Mouse (Mus musculus): ENCODE data around the gene Sugp2. TPM values are rescaled to one million over a fixed set of nuclear protein-coding genes. Genes with fewer than 3 reads are reported as not detected.

Sugp2 gene
- polyA plus RNA-seq, 1 experiment from 2014 or later: 10.9 TPM

DNA sequence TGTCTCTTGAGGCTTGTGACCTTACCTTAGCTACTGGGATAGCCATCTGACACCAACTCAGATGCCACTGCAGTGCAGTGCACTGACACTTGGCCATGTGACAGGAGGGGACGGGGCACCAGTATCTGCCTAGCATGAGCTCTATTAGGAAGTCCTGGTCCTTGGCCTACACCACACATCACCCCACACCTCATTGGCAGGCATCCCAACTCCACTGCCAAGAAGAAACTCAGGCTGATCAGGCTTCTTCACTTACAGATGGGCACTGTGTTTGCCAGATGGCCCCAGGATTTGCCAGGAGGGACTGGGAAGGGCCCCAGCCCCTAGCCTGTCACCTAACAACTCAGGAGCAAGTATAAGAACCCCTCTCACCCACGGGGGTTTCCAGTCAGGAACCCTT, 79.4 kb downstream of the Sugp2 start:
- no peak for ATAC-seq (ENCODE audit: insufficient read depth)
- Histone ChIP-seq H3K27ac (replicated peaks) (no peak overlapping the region), H3K9me3 (replicated peaks) (no peaks in the 10 kb centered on the region), H3K27me3 (peaks cover 39% of the 10 kb centered on the region), H3K4me1 (replicated peaks) (peaks cover 10% of the 10 kb centered on the region), H3K4me3 (replicated peaks) (no peak overlapping the region), H3K9ac (no peak overlapping the region), H3K4me2 (no peak overlapping the region), H3K36me3 (replicated peaks) (peaks cover 47% of the 10 kb centered on the region)
- 88% methylated on average over 2 of the region's 2 CpGs for WGBS (ENCODE audit: insufficient replicate concordance)

DNA sequence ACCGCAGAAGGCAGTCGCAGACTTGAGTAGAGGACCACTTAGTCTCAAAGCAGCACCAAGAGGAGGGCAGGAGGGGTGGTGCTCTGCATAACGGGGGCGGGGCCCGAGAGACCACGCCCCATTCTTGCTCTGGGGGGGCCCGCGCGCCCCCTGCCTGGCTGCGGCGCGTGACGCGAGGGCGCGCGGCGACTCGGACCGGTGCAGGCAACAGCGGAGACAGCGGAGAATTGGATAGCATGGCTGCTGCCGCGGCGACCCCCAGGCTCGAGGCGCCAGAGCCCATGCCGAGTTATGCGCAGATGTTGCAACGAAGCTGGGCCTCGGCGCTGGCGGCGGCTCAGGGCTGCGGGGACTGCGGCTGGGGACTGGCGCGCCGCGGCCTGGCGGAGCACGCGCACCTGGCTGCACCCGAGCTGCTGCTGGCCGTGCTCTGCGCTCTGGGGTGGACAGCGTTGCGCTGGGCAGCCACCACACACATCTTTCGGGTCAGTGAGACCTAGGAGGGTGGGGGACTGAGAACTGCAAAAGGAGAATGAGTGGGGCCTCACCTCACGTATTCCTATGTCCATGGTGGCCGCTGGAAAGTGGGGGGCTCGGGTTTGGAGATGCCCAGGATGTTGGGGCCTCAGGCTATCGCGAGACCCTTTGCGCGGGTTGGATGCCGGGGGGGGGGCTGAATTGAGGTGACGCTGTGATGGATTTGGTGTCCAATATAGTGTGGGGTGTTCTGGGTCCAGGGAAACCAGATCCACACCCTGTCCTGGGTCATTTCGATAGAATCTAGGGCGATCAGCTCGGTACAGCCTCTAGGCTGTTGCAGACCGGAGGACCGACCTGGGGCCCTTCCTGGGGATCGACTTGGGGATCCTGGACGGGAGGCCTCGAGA, 81.8 kb downstream of the Sugp2 start, which contains the start of gene Cers1:
Gene Cers1 (plus strand): TSS at position 152 of the 887 bp plus-strand sequence.
- 2% methylated on average over 65 of the region's 66 CpGs for WGBS (ENCODE audit: insufficient replicate concordance)
- no peak within 1 kb of the TSS for H3K9ac ChIP-seq
- peak within 1 kb of the TSS; percentile 52 for H3K4me3 ChIP-seq (replicated peaks)
- H3K4me2 ChIP-seq: peak within 1 kb of the TSS; percentile 73
- H3K36me3 ChIP-seq (replicated peaks): peaks cover 25% of the 10 kb centered on the region
- ATAC-seq (ENCODE audit: insufficient read depth): 0 out of 2 replicates have a peak, but pooled peaks have one; percentile 9
- H3K9me3 ChIP-seq (replicated peaks): no peaks in the 10 kb centered on the region
- no peak within 1 kb of the TSS for H3K27ac ChIP-seq (replicated peaks)
- peaks cover 10% of the 10 kb centered on the region for H3K4me1 ChIP-seq (replicated peaks)
- peaks cover 50% of the 10 kb centered on the region for H3K27me3 ChIP-seq

DNA sequence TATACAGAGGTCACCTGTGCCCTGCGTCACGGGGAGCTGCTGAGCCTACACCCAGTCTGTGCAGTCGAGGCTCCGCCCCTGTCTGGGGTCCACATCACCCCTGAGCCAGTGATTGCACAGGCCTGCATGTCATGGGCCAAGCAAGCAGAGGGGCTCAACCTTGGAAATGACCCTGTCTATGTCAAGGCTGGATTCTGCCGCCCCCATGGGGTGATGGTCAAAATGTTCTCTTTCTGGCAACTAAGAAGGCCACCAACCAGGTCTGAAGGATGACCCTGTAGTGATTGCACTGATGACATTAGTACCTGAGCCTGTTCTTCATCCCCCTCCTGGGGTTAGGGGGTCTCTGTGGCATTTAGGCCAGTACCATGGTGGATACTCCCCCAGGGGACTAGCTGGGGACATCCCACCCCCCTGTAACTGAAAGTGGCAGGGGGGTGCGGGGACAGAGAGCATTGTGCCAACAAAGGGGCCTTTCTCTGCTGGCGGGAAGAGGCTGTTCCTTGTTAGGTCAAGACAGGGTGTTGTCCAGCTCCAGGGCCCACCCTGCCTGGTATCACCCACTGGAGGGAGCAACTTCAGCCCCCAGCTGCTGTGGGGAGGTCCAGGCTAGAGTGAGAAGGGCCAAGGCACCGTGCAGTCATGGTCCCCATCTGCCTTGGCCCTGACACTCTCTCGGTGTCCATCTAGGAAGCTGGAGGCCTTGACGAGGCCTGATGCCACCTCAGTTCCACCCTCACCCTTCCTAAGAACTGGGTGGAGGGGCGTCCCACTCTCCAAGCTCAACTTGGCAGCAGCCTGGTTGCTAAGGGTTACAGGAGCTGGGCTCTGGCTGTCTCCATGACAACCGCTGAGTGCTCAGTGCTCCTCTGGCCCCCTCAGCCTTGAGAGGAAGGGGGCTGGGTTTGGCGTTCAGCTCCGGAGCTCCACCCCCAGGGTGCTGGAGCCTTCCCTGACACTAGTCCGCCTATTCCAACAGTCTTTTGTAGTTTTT, 82.8 kb downstream of the Sugp2 start:
- 23% methylated on average over 15 of the region's 15 CpGs for WGBS (ENCODE audit: insufficient replicate concordance)
- no peak for ATAC-seq (ENCODE audit: insufficient read depth)
- Histone ChIP-seq H3K4me1 (replicated peaks) (peaks cover 10% of the 10 kb centered on the region), H3K27ac (replicated peaks) (no peak overlapping the region), H3K27me3 (peaks cover 54% of the 10 kb centered on the region), H3K9me3 (replicated peaks) (no peaks in the 10 kb centered on the region), H3K4me3 (replicated peaks) (no peak overlapping the region), H3K9ac (no peak overlapping the region), H3K36me3 (replicated peaks) (peaks cover 16% of the 10 kb centered on the region), H3K4me2 (peak overlapping the region; percentile 73)

DNA sequence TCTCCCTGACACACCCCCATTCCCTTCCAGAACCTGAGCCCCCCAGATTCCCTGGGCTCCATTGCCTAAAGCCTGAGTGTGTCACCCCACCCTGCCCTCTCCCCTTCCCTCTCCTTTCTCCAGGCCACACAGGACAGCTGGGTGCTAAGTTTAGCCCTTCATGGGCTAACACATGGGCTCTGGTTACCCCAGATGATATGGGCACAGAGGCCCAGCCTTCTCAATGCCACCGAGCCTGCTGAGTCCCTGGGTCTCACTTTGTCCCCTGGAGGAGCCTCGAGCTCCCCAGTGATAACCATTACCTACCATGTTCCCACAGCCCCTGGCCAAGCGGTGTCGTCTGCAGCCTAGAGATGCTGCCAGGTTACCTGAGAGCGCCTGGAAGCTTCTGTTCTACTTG, 83.8 kb downstream of the Sugp2 start:
- peaks cover 10% of the 10 kb centered on the region for H3K4me1 ChIP-seq (replicated peaks)
- ATAC-seq (ENCODE audit: insufficient read depth): no peak
- no peak overlapping the region for H3K4me2 ChIP-seq
- no peaks in the 10 kb centered on the region for H3K9me3 ChIP-seq (replicated peaks)
- 68% methylated on average over 5 of the region's 5 CpGs for WGBS (ENCODE audit: insufficient replicate concordance)
- H3K4me3 ChIP-seq (replicated peaks): no peak overlapping the region
- no peak overlapping the region for H3K9ac ChIP-seq
- H3K36me3 ChIP-seq (replicated peaks): peaks cover 7% of the 10 kb centered on the region
- H3K27me3 ChIP-seq: peaks cover 58% of the 10 kb centered on the region
- H3K27ac ChIP-seq (replicated peaks): no peak overlapping the region

DNA sequence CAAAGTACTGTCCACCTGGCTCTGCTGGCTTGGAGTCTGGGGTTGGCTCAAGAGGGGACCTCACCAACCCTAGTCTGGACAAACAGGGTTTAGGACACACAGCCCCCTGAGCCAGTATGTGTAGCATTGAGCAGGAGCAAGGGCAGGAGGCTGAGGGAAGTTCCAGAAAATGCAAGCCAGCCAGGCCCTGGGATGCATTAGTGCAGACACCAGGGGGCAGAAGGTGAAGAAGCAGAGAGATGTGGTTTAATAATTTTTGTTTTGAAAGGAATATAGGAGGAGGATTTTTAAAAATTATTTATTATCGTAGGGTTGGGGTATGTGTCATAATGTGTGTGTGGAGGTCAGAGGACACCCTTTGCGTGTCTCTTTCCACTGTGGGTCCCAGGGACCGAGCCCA, 89.7 kb downstream of the Sugp2 start:
- Histone ChIP-seq H3K9ac (no peak overlapping the region), H3K27me3 (peaks cover 16% of the 10 kb centered on the region), H3K4me2 (no peak overlapping the region), H3K27ac (replicated peaks) (no peak overlapping the region), H3K4me3 (replicated peaks) (no peak overlapping the region), H3K36me3 (replicated peaks) (no peaks in the 10 kb centered on the region), H3K9me3 (replicated peaks) (0 out of 2 replicates have a peak, but pooled peaks cover 3% of the 10 kb centered on the region), H3K4me1 (replicated peaks) (peaks cover 17% of the 10 kb centered on the region)
- WGBS (ENCODE audit: insufficient replicate concordance): 73% methylated on average over 3 of the region's 3 CpGs
- ATAC-seq (ENCODE audit: insufficient read depth): no peak

DNA sequence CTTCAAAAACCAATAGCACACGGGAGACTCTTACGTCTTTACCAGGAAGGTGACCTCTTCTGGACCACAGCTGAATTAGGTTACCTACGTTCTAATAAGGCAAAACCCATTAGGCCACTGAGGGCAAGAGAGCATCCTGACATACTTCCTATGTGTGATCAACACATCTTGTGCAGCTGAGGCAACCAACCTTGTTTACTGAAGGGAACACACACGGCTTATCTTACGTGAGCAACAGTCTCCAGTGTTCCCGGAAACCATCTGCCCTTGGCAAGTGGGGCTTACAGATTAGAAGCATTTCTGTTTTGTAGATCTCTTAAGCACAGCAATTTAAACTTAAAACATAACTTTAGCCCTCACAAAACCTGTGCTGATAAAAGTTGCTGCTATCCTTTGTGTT, 93.5 kb downstream of the Sugp2 start:
- no peak overlapping the region for H3K4me3 ChIP-seq (replicated peaks)
- no peak overlapping the region for H3K9ac ChIP-seq
- H3K4me1 ChIP-seq (replicated peaks): peaks cover 49% of the 10 kb centered on the region
- H3K27ac ChIP-seq (replicated peaks): peak overlapping the region; percentile 87
- H3K9me3 ChIP-seq (replicated peaks): 0 out of 2 replicates have a peak, but pooled peaks cover 3% of the 10 kb centered on the region
- WGBS (ENCODE audit: insufficient replicate concordance): 62% methylated on average over 6 of the region's 6 CpGs
- H3K4me2 ChIP-seq: 0 out of 2 replicates have a peak overlapping the region, but pooled peaks have one; percentile 0
- peak; percentile 73 for ATAC-seq (ENCODE audit: insufficient read depth)
- peaks cover 21% of the 10 kb centered on the region for H3K36me3 ChIP-seq (replicated peaks)
- peaks cover 17% of the 10 kb centered on the region for H3K27me3 ChIP-seq

DNA sequence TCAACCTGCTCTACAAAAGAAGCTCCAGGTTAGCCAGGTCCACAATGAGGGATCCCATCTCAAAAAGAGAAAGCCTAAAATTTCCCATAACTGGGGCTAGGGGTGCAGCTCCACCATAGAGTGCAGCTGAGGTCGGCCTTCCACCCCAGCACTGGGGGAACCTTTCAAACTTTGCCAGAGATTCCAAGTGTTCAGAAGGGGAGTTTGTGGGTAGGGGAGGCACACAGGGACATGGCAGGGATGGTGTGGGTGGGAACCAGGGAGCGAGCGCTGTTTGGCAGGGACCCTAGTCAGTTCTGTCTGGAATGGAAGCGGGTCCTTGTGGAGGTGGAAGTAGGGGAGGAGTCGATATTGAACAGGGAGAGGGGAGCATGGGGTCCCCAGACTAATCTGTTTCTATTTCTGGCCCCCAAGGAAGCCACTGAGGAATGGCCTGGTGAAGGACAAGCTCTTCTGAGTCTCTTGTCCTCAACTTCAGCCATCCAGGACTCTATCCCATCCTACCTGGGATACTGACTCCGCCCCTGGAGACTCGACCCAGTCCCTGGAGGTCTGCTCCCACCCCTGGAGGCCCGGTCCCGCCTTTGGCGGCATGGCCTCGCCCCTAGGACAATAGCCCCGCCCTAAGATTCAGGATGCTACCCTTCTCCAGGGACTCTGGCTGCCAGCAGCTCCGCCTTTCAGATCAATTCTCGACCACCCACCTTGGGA, 95.3 kb downstream of the Sugp2 start, which contains the start of gene Gdf1:
Gene Gdf1 (plus strand): TSS at position 694 of the 711 bp plus-strand sequence.
- Histone ChIP-seq H3K27me3 (peaks cover 14% of the 10 kb centered on the region), H3K4me1 (replicated peaks) (peaks cover 49% of the 10 kb centered on the region), H3K4me2 (peak within 1 kb of the TSS; percentile 27; the same call in 1 of the 2 replicates), H3K9ac (no peak within 1 kb of the TSS), H3K4me3 (replicated peaks) (no peak within 1 kb of the TSS; the same call in 1 of the 2 replicates), H3K36me3 (replicated peaks) (peaks cover 39% of the 10 kb centered on the region), H3K9me3 (replicated peaks) (0 out of 2 replicates have a peak, but pooled peaks cover 3% of the 10 kb centered on the region), H3K27ac (replicated peaks) (peak within 1 kb of the TSS; percentile 87)
- WGBS (ENCODE audit: insufficient replicate concordance): 37% methylated on average over 14 of the region's 14 CpGs
- ATAC-seq (ENCODE audit: insufficient read depth): no peak

Other genes with a start within 250 kb of the Sugp2 start
- 28.0 and 32.2 TPM in 2 replicates for gene Gatad2a, start 237.8 kb upstream of the Sugp2 start, polyA plus RNA-seq (2015; fragmentation: Nextera tagmentation; extraction: Ambion mirVana)
- 23.0 and 25.6 TPM in 2 replicates for gene Mau2, start 191.5 kb upstream of the Sugp2 start, polyA plus RNA-seq (2015; fragmentation: Nextera tagmentation; extraction: Ambion mirVana)
- 15.3 and 16.2 TPM in 2 replicates for gene Sugp1, start 191.4 kb upstream of the Sugp2 start, polyA plus RNA-seq (2015; fragmentation: Nextera tagmentation; extraction: Ambion mirVana)
- gene Tm6sf2, start 161.3 kb upstream of the Sugp2 start, polyA plus RNA-seq (2015; fragmentation: Nextera tagmentation; extraction: Ambion mirVana): 1.6 and 2.3 TPM in 2 replicates
- gene Hapln4, start 150.8 kb upstream of the Sugp2 start, polyA plus RNA-seq (2015; fragmentation: Nextera tagmentation; extraction: Ambion mirVana): 0.05 and 0.06 TPM in 2 replicates
- 0.02 and 0.03 TPM in 2 replicates for gene Ncan, start 113.4 kb upstream of the Sugp2 start, polyA plus RNA-seq (2015; fragmentation: Nextera tagmentation; extraction: Ambion mirVana)
- 16.8 and 17.4 TPM in 2 replicates for gene Nr2c2ap, start 102.9 kb upstream of the Sugp2 start, polyA plus RNA-seq (2015; fragmentation: Nextera tagmentation; extraction: Ambion mirVana)
- 6.5 and 7.3 TPM in 2 replicates for gene Rfxank, start 95.1 kb upstream of the Sugp2 start, polyA plus RNA-seq (2015; fragmentation: Nextera tagmentation; extraction: Ambion mirVana)
- 22.4 and 25.7 TPM in 2 replicates for gene Borcs8, start 94.7 kb upstream of the Sugp2 start, polyA plus RNA-seq (2015; fragmentation: Nextera tagmentation; extraction: Ambion mirVana)
- not detected in 2 replicates for gene Mef2b, start 94.5 kb upstream of the Sugp2 start, polyA plus RNA-seq (2015; fragmentation: Nextera tagmentation; extraction: Ambion mirVana)
- 28.1 and 31.9 TPM in 2 replicates for gene Tmem161a, start 61.9 kb upstream of the Sugp2 start, polyA plus RNA-seq (2015; fragmentation: Nextera tagmentation; extraction: Ambion mirVana)
- 8.0 and 9.2 TPM in 2 replicates for gene Slc25a42, start 21.9 kb upstream of the Sugp2 start, polyA plus RNA-seq (2015; fragmentation: Nextera tagmentation; extraction: Ambion mirVana)
- gene Armc6, start 240 bp downstream of the Sugp2 start, polyA plus RNA-seq (2015; fragmentation: Nextera tagmentation; extraction: Ambion mirVana): 12.4 and 15.2 TPM in 2 replicates
- gene Homer3, start 48.6 kb downstream of the Sugp2 start, polyA plus RNA-seq (2015; fragmentation: Nextera tagmentation; extraction: Ambion mirVana): 4.9 and 5.9 TPM in 2 replicates
- gene Ddx49, start 68.3 kb downstream of the Sugp2 start, polyA plus RNA-seq (2015; fragmentation: Nextera tagmentation; extraction: Ambion mirVana): 19.5 and 22.4 TPM in 2 replicates
- gene Cope, start 68.3 kb downstream of the Sugp2 start, polyA plus RNA-seq (2015; fragmentation: Nextera tagmentation; extraction: Ambion mirVana): 190 and 246 TPM in 2 replicates
- gene Cers1, start 81.5 kb downstream of the Sugp2 start, polyA plus RNA-seq (2015; fragmentation: Nextera tagmentation; extraction: Ambion mirVana): 0.13 and 0.25 TPM in 2 replicates
- 0.10 and 0.26 TPM in 2 replicates for gene Gdf1, start 95.6 kb downstream of the Sugp2 start, polyA plus RNA-seq (2015; fragmentation: Nextera tagmentation; extraction: Ambion mirVana)
- 9.7 and 10.6 TPM in 2 replicates for gene Upf1, start 119.1 kb downstream of the Sugp2 start, polyA plus RNA-seq (2015; fragmentation: Nextera tagmentation; extraction: Ambion mirVana)
- gene Comp, start 139.3 kb downstream of the Sugp2 start, polyA plus RNA-seq (2015; fragmentation: Nextera tagmentation; extraction: Ambion mirVana): 1.3 and 2.1 TPM in 2 replicates
- gene Crtc1, start 205.4 kb downstream of the Sugp2 start, polyA plus RNA-seq (2015; fragmentation: Nextera tagmentation; extraction: Ambion mirVana): 4.2 and 4.3 TPM in 2 replicates
- gene Klhl26, start 242.7 kb downstream of the Sugp2 start, polyA plus RNA-seq (2015; fragmentation: Nextera tagmentation; extraction: Ambion mirVana): 6.4 and 6.7 TPM in 2 replicates

All from liver, embryonic 15.5 days (tissue).